Mouse (Mus musculus): ENCODE results near the gene Wnt11.

DNA sequence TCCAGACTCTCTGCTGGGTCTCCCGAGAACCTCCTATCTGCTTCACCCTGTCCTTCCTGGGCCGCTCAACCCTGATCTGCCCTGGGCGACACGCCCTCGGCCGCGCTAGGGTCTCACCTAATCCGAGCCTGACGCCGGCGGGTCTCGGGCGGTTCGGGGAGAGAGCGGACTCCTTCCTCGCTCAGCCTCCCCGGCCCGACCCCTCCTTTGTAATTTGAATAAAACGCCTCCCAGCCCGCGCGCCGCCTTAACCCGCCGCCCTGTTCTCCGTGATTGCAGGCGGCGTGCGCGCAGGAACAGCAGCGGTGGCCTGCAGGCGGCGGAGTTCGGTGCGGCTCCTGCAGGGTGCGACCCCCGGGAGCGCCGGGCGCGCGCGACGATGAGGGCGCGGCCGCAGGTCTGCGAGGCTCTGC is 3.8 kb downstream of the Wnt11 start:
- TF ChIP-seq CTCF (conservative IDR thresholded peaks at IDR 0.05; ENCODE audit: insufficient read depth, insufficient read length, low read depth, low read length) = no peak; the same call in 1 of the 2 replicates
- TF ChIP-seq POLR2A (IDR thresholded peaks at IDR 0.05; ENCODE audit: low read depth, low read length) = no peak

All from kidney, adult 2 months (tissue).